Mouse (Mus musculus) adrenal gland, adult (tissue): Measurements from ENCODE around the gene Olfr816.
"Not testable (repeated sequence)": the region's sequence is repeated elsewhere in the genome, so short reads cannot be mapped to it uniquely, and the experiment has no call there.

Experiments
- DNase-seq, 2 experiments: peaks; one replicate each; pipeline ENCODE4 v3.0.0; 2022 to 2023; ENCODE audit warnings: low spot score in 1 of 2; ENCODE audit not compliant: inconsistent age in 2 of 2

The Olfr816 gene

DNA sequence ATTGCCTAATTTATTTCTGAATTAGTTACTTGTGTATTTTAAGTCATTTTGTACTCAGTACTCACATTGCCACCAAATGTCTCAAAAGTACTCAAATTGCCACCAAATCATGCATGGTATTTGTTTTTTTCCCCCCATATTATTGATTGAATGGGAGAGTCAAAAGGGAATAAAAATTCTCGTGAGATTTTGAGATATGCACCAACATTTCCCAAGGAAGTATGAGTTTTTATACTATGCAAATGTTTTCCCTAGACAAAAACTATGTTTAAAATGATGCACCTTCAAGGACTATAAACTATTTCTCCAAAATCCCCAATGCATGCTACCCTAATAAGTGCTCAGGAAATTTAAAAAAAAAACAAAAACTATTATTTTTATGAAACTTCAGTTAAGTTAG, at the start of gene Olfr816:
Gene Olfr816, minus strand, starts transcription at position 101 of the 400 bp plus-strand sequence.
- no peak for DNase-seq

DNA sequence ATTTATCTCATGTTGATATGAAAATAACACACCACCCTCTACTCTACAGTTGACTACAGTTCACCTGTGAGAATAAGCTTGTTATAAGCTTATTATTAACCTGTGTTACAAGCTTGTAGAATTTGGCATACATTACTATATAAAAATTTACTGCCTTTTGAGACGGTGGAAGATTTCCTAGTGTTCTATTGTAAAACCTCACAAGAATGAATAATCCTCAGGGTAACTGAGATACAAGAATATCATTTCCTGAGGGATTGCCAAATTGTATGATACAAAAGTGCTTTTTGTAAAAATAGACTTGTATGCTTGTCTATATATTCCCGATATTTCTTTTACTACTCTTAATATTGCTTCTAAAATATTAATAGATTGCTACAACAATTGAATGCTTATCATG, 33.6 kb upstream of the Olfr816 start, which contains the start of gene Olfr818:
Gene Olfr818, minus strand, starts transcription at position 101 of the 400 bp plus-strand sequence.
- no peak for DNase-seq

DNA sequence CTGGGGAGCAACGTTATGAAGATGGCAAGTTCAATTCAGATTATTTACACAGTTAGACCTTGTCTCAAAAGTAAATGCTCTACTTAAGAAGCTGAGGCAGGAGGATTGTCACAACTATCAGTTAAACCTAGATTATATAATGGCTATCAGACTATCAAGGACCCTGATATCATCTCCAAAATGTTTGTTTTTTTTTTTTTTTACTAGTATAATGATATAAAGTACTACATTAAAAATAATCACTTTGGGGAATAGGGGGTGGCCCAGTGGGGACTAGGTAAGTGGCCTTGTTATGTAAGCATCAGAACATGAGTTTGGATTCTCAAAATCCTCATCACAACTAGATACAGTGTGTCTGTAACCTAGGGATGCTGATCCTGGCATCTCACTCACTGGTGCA, 9.6 kb downstream of the Olfr816 start, which contains the start of gene Olfr815:
Gene Olfr815, minus strand, starts transcription at position 101 of the 400 bp plus-strand sequence.
- DNase-seq, result not testable (repeated sequence)

DNA sequence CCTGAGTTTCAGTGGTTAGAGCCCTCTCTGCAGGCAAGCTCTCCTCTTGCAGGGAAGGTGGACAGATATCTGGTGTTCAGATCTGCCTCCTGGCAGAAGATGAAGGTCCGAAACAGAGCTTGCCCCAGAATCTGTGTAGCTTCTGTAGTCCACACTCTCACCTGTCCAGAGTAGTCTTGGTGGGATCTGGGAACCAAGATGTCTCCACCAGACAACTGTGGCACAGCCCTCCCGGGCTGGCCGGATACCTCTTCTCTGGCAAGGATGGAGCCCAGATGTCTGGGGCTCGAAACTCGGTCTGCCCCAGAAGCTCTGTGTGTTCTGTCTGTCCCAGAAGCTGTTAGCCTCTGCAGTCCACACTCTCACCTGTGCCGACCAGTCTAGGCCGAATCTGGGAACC, 29.5 kb downstream of the Olfr816 start:
- DNase-seq, result no peak

DNA sequence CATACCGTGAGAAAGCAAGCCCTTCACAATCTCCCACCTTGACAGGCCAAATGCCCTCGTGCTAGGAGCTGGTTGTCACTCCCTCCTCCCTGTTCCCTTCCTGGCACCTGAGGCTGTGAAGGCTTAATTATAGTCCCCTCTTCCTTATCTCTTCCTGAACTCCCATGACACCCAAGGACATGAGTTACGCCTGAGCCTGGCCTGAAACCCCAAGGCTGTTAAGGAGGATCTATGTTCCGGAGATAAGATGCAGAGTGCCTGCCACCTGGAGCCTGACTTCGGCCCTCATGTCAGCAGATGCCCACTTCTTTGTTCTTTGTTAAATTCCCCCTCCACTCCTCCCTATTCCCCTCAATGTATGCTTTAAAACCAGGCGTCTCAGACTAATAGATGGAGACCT, 29.9 kb downstream of the Olfr816 start:
- DNase-seq, result not testable (repeated sequence)

DNA sequence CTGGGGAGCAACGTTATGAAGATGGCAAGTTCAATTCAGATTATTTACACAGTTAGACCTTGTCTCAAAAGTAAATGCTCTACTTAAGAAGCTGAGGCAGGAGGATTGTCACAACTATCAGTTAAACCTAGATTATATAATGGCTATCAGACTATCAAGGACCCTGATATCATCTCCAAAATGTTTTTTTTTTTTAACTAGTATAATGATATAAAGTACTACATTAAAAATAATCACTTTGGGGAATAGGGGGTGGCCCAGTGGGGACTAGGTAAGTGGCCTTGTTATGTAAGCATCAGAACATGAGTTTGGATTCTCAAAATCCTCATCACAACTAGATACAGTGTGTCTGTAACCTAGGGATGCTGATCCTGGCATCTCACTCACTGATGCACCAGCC, 35.6 kb downstream of the Olfr816 start, which contains the start of gene Olfr814:
Gene Olfr814, minus strand, starts transcription at position 101 of the 400 bp plus-strand sequence.
- DNase-seq, result not testable (repeated sequence)
